Mouse (Mus musculus) ovary, adult 10 weeks (tissue): ENCODE data around the gene Dnajb3. TPM values are rescaled to one million over a fixed set of nuclear protein-coding genes. Genes with fewer than 3 reads are reported as not detected.

Experiments used
- polyA plus RNA-seq: library from polyadenylated mRNA; stranded (reverse); fragments of 350-450 nt; fragmentation: Illumina TruSeq; extraction: RNeasy Lipid Tissue Mini Kit (QIAGEN cat#74804); gene quantifications from one replicate; pipeline ENCODE4 v1.2.3, GENCODE M21; 2014

Dnajb3 gene
- polyA plus RNA-seq = 3.4 TPM

DNA sequence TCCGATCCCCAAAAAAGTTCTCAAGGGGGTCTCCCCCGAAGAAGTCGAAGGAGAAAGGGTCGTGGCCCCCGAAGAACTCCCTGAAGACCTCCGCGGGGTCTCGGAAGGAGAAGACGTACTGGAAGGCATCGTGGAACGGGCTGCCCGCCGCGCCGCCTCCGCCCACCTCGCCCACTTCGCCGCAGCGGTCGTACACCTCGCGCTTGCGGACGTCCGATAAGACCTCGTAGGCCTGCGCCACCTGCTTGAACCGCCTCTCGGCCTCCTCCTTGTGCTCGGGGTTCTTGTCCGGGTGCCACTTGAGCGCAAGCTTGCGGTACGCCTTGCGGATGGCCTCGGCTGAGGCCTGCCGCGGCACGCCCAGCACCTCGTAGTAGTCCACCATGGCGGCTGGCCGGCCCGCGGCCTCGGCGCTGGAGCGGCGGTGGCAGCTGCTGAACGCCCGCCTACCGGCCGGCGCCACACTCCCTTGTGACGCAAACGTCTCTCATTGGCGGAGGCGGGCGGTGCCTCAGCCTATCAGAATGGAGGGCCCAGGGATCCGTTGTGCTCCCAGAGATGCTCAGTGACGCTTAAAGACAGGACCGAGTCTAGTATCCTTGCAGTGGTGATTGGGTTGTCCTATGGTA is at the start of gene Dnajb3:
Gene Dnajb3 (minus strand): TSS at position 489 of the 629 bp plus-strand sequence.

DNA sequence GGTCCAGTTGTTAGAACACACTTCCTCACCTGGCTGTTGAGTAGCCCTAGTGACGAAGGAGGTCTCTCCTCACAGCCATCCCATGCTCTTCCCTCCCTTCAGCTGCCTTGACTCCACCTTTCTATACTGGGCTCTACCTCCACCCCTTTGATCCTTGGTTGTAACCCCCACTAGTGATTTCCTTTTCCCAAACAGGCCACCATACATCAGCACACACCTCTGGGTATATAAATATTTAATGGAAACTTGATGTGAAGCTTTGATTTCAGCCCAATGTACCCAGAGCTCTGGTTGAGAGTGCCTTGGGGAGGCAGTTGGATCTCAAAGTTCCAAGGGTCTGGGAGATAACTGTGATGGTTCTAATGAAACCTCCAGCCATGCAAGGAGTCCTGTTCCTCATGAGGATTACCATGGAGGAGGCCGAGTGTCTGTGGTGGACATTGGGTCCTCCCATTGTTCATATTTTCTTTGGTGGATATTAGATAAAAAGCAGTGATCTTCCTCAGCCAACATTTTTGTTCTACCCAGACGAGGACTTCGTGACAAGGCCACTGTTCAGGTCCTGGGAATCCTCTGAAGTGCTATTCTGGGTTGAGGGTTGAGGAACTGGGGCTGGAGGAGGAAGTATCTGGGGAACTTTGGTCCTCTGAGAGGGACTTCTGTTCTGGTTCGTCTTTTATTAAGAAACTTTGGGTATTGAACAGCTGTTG is 21.2 kb upstream of the Dnajb3 start, which contains the start of gene Mroh2a:
Gene Mroh2a (plus strand): TSS at position 317 of the 710 bp plus-strand sequence.

DNA sequence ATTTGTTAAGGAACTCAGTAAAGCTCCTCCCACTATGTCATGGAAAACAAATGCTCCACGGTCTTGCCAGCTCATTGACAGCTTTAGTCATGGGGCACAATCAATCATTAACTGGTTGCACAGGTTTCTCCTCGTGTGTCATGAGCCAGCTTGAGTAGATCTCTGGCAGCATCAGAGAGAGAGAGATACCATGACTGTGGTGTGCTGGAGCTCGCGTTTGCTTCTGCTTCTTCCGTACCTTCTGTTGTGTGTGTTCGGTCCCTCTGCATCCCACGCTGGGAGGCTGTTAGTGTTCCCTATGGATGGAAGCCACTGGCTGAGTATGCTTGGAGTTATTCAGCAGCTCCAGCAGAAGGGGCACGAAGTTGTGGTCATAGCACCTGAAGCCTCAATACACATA is 6.2 kb upstream of the Dnajb3 start, which contains the start of gene Ugt1a1:
Gene Ugt1a1 (plus strand): TSS at position 148 of the 400 bp plus-strand sequence.

DNA sequence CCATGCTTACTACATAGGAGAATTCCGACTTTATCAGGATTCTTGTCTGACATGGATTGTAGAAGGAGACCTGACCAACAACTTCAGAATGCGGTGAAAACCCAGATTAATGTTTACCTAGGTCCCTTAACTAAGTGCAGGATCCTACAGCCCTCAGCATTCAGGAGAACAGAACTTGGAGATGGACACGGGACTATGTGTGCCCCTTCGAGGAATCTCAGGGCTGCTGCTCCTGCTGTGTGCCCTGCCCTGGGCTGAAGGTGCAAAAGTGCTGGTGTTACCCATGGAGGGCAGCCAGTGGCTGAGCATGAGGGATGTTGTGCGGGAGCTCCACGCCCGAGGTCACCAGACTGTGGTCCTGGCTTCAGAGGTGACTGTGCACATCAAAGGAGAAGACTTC is 5.1 kb downstream of the Dnajb3 start, which contains the start of gene Ugt1a2:
Gene Ugt1a2 (plus strand): TSS at position 146 of the 400 bp plus-strand sequence.

DNA sequence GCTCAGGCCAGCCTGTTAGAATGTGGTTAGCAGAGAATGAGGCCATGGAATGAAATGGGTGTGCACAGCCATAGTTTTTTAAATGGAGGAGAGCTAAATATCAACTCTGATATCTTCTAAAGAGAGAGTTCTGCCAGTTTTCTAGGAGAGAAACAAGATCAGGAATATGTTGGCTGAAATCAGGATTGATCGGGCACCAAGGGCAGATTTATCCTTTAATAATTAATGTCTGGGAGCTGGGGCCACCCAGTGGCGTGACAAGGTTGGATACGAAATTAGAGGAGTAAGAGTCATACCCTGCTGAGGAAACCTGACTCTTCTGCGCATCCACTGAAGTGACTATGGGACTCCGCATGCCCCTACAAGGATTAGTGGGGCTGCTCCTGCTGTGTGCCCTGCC is 39.9 kb downstream of the Dnajb3 start, which contains the start of gene Ugt1a5:
Gene Ugt1a5 (plus strand): TSS at position 302 of the 400 bp plus-strand sequence.

Other genes starting within 250 kb of the Dnajb3 start
- 51.1 TPM for gene Usp40, start 197.2 kb downstream of the Dnajb3 start, polyA plus RNA-seq
- gene Ugt1a10, start 150.4 kb downstream of the Dnajb3 start, polyA plus RNA-seq = not detected
- not detected for gene Ugt1a9, start 135.0 kb downstream of the Dnajb3 start, polyA plus RNA-seq
- gene Ugt1a8, start 118.0 kb downstream of the Dnajb3 start, polyA plus RNA-seq = not detected
- gene Ugt1a7c, start 110.7 kb downstream of the Dnajb3 start, polyA plus RNA-seq = 24.8 TPM
- gene Ugt1a6b, start 102.5 kb downstream of the Dnajb3 start, polyA plus RNA-seq = 1.1 TPM
- gene Ugt1a6a, start 71.0 kb downstream of the Dnajb3 start, polyA plus RNA-seq = 28.6 TPM
- gene Ugt1a5, start 39.8 kb downstream of the Dnajb3 start, polyA plus RNA-seq = not detected
- gene Ugt1a2, start 5.2 kb downstream of the Dnajb3 start, polyA plus RNA-seq = 0.71 TPM
- gene Ugt1a1, start 6.2 kb upstream of the Dnajb3 start, polyA plus RNA-seq = 10.1 TPM
- gene Mroh2a, start 21.2 kb upstream of the Dnajb3 start, polyA plus RNA-seq = 0.31 TPM
- gene Hjurp, start 71.9 kb upstream of the Dnajb3 start, polyA plus RNA-seq = 88.9 TPM
- not detected for gene Trpm8, start 71.9 kb upstream of the Dnajb3 start, polyA plus RNA-seq
- gene Spp2, start 201.2 kb upstream of the Dnajb3 start, polyA plus RNA-seq = not detected